Mouse (Mus musculus) testis, adult 10 weeks (tissue): ENCODE data around the gene Mbtps2. TPM values are rescaled to one million over a fixed set of nuclear protein-coding genes. Genes with fewer than 3 reads are reported as not detected.

ENCODE experiments used
- polyA plus RNA-seq: library from polyadenylated mRNA; stranded (reverse); fragments of 350-450 nt; fragmentation: Illumina TruSeq; extraction: RNeasy Lipid Tissue Mini Kit (QIAGEN cat#74804); gene quantifications from one replicate; pipeline ENCODE4 v1.2.3, GENCODE M21; 2014; ENCODE audit warnings: low read depth, low replicate concordance

Gene Mbtps2
- 10.0 TPM for polyA plus RNA-seq

DNA sequence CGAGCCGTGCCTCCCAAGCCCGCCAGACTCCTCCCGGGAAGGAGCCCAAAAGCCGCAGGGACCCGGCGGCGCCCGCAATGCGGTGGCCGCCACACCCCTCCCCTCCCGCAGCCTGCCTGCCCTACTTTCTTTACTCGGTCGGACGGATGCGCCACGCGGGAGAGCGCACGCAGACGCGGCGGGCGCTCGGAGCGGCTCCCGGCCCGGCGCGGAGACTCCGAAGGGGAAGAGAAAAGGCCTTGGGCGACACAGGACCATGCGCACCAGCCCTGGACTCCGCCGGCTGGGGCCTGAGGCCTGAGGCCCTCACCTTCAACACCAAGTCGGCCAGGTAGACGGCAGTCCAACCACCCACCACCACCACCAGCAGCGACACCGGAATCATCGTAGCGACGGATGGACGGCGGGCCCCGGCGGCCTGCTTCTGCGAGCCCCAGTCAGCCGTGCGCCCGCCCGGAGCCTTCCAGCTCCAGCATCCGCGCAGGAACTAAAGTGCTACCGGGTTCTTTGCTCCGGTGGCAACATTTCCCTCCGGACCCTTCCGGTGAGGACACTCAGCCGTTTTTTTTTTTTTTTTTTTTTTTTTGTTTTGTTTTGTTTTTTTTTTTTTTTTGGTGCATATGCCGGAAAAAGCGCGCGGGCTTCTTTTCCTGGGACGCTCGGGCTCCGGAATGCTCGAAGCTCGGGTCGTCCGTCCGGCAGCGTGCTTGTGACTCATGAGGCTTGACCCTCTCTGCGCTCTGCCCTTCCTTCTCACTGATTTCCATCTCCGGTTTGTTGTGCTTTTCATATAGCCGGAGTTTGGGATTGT, at the start of gene Mbtps2:
Gene Mbtps2 (minus strand): TSS at position 530 of the 811 bp plus-strand sequence.

DNA sequence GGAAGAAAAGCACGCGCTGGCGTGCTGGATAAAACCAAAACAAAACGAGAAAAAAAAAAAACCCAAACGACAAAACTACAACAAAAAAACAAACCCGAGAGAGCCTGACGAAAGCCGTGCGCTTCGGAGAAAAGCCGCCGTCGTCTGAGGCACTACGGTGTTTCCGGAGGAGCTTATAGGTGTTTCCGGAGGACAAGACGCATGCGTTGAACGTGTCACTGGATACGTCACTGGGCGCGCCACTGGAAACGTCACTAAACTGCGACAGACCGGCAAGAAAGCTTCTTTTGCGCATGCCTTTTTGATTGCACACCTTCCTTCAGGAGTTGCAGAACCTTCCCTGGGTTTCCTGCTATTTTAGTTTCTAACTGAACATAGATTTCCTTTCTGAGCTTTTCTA, 29.7 kb downstream of the Mbtps2 start, which contains the start of gene Yy2:
Gene Yy2 (minus strand): TSS at position 146 of the 400 bp plus-strand sequence.

GRCm38 (mm10) chrX:157491944-157492726, 106.4 kb downstream of the Mbtps2 start, which contains the start of gene Sms:
Gene Sms (minus strand): TSS chrX:157492287.

Other genes with a start within 250 kb of the Mbtps2 start
- 1.9 TPM for gene Phex, start 183.4 kb downstream of the Mbtps2 start, polyA plus RNA-seq
- gene Sms, start 106.4 kb downstream of the Mbtps2 start, polyA plus RNA-seq: 13.2 TPM
- 4.3 TPM for gene Yy2, start 29.7 kb downstream of the Mbtps2 start, polyA plus RNA-seq
- gene Smpx, start 100.2 kb upstream of the Mbtps2 start, polyA plus RNA-seq: 99.0 TPM
- gene Klhl34, start 219.7 kb upstream of the Mbtps2 start, polyA plus RNA-seq: not detected